Mouse (Mus musculus): ENCODE measurements around the gene Pogz.
"Not testable (repeated sequence)": the region's sequence is repeated elsewhere in the genome, so short reads cannot be mapped to it uniquely, and the experiment has no call there.

The Pogz gene

GRCm38 (mm10) chr3:94915903-94916741 is 78.8 kb downstream of the Pogz start:
- no peak for ATAC-seq (ENCODE audit: low TSS enrichment)

- peak; percentile 85 for ATAC-seq (ENCODE audit: low TSS enrichment)
Measured at GRCm38 (mm10) chr3:94917816-94918361, 80.5 kb downstream of the Pogz start.

- ATAC-seq (ENCODE audit: low TSS enrichment): no peak
Measured at GRCm38 (mm10) chr3:94918845-94919244, 81.5 kb downstream of the Pogz start.

GRCm38 (mm10) chr3:94921104-94921503 is 83.7 kb downstream of the Pogz start:
- ATAC-seq (ENCODE audit: low TSS enrichment): no peak

GRCm38 (mm10) chr3:94922333-94922732 is 85.0 kb downstream of the Pogz start:
- no peak for ATAC-seq (ENCODE audit: low TSS enrichment)

GRCm38 (mm10) chr3:94924688-94925087 is 87.3 kb downstream of the Pogz start:
- no peak for ATAC-seq (ENCODE audit: low TSS enrichment)

GRCm38 (mm10) chr3:94926301-94926736 is 89.0 kb downstream of the Pogz start:
- not testable (repeated sequence) for ATAC-seq (ENCODE audit: low TSS enrichment)

- ATAC-seq (ENCODE audit: low TSS enrichment): not testable (repeated sequence)
Measured at GRCm38 (mm10) chr3:94928979-94929378, 91.6 kb downstream of the Pogz start.

- not testable (repeated sequence) for ATAC-seq (ENCODE audit: low TSS enrichment)
Measured at GRCm38 (mm10) chr3:94930386-94931266, 93.3 kb downstream of the Pogz start.

- not testable (repeated sequence) for ATAC-seq (ENCODE audit: low TSS enrichment)
Measured at GRCm38 (mm10) chr3:94931427-94932082, 94.2 kb downstream of the Pogz start.
